Mouse (Mus musculus) C2C12 (cell line): ENCODE results near the gene Castor1.

Experiments
- CEBPB ChIP-seq: IDR thresholded peaks from one replicate; pipeline ENCODE4 v1.6.1; 2011; ENCODE audit warnings: low read depth, mild to moderate bottlenecking, control low read depth, moderate library complexity
- CTCF ChIP-seq: IDR thresholded peaks from one replicate; pipeline ENCODE4 v1.5.1; 2011; ENCODE audit not compliant: control insufficient read depth, insufficient read depth, insufficient read length
- FOSL1 ChIP-seq: IDR thresholded peaks from one replicate; pipeline ENCODE4 v1.8.0; 2011; ENCODE audit warnings: mild to moderate bottlenecking, low read length; ENCODE audit not compliant: poor library complexity, insufficient read depth, severe bottlenecking
- MAX ChIP-seq: IDR thresholded peaks from one replicate; pipeline ENCODE4 v1.6.1; 2011; ENCODE audit warnings: mild to moderate bottlenecking, control low read depth
- MYOG ChIP-seq: IDR thresholded peaks from one replicate; pipeline ENCODE4 v1.6.1; 2011; ENCODE audit not compliant: control insufficient read depth, insufficient read length; ENCODE audit errors: extremely low read depth

DNA sequence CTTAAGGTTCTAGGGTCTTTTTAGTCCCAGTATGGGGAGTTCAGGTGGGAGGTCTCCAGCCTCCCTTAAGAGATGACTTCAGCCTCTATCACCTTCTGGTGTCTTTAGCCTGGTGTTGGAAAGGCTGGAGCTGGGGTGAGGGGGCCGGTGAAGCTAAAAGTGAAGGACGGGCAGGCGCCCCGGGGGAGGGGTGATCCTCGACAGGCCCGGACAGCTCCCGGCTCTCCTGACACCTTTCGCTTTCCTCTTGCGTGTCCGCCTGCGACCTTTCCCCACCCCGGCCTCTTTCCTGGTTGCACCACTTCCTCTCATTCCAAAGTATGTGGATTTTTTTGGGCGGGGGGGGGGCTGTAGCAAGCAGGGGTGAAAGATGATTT, 49.2 kb downstream of the Castor1 start:
- no peak for TF ChIP-seq CTCF
- no peak for TF ChIP-seq MAX
- TF ChIP-seq CEBPB: no peak
- no peak for TF ChIP-seq FOSL1
- TF ChIP-seq MYOG: no peak
